Mouse (Mus musculus) mesoderm, embryonic 11.5 days (tissue): ENCODE results near the gene Zfp692.
"Not testable (repeated sequence)": the region's sequence is repeated elsewhere in the genome, so short reads cannot be mapped to it uniquely, and the experiment has no call there.

Experiments used
- DNase-seq: peaks from one replicate; pipeline ENCODE4 v3.0.0-alpha.2; 2012; ENCODE audit warnings: low read depth, low spot score

Zfp692 gene

DNA sequence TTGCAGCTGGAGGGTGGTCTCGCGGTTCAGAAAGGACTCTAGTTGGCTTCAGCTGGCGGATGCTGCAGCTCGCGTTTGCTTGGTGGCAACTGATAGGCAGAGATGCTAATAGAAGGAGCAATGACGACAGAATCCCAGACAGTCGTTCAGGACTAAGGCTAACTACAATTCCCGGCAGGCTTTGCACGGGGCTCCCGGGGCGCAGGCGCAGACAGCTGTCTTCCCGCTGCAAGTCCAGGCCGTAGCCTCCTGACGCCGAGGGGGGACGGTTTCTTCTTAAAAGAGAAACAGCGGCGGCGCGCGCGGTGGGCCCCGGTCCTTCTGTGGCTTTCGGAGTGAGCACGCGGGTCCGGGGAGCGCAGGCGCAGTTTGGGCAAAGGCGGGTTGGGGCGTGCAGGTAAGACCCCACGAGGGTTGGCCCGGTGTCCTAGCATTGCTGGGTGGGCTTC, at the start of gene Zfp692:
Zfp692 (plus strand) TSS at position 210 of the 449 bp plus-strand sequence.
- peak; percentile 96 for DNase-seq

GRCm38 (mm10) chr11:58257816-58258215, 49.1 kb upstream of the Zfp692 start:
- DNase-seq = no peak

GRCm38 (mm10) chr11:58260156-58260555, 46.7 kb upstream of the Zfp692 start:
- DNase-seq = no peak

- DNase-seq = no peak
Observed at GRCm38 (mm10) chr11:58261826-58262225, 45.0 kb upstream of the Zfp692 start.

- no peak for DNase-seq
Observed at GRCm38 (mm10) chr11:58262336-58262735, 44.5 kb upstream of the Zfp692 start.

DNA sequence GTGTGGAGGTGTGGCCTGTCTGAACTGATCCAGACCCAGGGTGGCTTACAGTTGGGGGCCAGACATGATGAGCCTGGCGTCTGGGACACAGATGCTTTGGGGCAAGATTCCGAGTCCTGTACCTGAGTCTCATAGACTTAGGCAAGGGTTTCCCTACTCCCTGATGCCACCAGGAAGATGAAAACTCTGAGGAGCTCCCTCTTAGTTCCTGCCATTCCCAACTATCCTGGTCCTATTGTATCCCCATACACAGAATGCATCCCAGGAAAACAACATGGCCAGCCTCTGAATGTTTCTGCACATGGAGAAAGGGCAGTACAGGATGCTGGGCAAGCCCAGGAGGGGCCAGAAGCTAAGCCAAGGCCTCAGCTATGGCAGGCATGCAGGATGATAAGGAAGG, 43.4 kb upstream of the Zfp692 start:
- no peak for DNase-seq

- no peak for DNase-seq
Observed at GRCm38 (mm10) chr11:58264546-58264945, 42.3 kb upstream of the Zfp692 start.

DNA sequence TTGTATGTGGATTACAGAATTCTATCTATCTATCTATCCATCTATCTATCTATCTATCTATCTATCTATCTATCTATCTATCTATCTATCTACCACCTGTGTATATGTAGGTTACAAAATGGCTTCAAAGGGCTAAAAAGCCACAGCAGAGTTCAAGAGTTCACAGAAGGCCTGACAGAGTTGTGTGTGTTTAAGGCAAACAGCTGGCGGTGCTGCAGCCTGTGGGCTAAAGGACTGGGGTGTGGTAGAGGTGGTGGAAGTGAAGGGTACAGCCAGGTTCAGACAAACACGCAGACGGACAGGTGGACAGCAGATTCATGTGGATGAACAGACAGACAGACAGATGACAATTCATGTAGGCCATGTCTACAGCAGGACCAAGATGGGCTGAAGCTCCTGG, 38.6 kb upstream of the Zfp692 start:
- DNase-seq = no peak

GRCm38 (mm10) chr11:58274572-58274971, 32.3 kb upstream of the Zfp692 start, which contains the start of gene 4930438A08Rik:
4930438A08Rik (plus strand) TSS chr11:58274799.
- DNase-seq = no peak

GRCm38 (mm10) chr11:58275756-58276155, 31.1 kb upstream of the Zfp692 start:
- no peak for DNase-seq

DNA sequence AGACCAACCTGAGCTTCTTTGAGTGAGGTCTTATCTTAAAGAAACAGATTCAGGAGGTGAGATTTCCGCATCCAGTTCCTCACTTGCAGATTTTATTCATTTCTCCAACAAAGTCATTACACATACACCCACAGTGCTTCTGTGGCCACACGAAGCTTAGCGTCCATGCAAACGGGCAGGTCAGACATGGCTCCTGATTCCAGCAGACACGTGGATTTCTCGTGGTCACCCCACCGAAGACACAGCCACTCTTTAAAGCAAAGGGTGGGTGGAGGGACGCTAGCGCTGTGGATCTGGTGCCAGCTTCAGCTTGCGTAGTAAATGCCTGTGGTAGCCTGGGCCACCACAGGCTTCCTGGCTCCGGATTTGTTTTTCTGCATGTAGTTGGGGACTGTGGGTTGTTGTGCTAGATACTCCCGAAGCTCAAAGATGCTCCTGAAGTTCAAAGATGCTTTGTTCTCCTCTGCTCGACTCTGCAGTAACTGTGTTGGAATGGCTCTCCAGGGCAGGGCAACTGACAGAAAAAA, 24.8 kb upstream of the Zfp692 start:
- DNase-seq = no peak

DNA sequence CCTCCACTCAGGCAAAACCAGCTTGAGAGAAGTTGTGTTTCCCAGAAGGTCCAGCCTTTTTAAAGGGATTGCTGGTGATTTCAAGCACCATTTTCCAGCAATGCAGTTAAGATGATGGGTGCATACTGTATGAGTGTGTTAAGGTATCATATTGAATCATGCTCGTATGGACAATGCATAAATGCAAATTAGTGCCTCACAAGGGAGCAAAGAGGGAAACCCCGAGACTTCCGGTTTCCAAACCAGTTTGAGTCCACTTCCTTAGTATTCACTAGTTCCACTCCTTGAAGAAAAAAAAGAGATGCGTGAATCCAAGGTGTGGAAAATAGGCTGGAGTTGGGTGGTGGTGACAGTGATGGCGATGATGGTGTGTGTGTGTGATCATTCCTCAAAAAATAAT, 24.4 kb upstream of the Zfp692 start:
- DNase-seq = no peak

DNA sequence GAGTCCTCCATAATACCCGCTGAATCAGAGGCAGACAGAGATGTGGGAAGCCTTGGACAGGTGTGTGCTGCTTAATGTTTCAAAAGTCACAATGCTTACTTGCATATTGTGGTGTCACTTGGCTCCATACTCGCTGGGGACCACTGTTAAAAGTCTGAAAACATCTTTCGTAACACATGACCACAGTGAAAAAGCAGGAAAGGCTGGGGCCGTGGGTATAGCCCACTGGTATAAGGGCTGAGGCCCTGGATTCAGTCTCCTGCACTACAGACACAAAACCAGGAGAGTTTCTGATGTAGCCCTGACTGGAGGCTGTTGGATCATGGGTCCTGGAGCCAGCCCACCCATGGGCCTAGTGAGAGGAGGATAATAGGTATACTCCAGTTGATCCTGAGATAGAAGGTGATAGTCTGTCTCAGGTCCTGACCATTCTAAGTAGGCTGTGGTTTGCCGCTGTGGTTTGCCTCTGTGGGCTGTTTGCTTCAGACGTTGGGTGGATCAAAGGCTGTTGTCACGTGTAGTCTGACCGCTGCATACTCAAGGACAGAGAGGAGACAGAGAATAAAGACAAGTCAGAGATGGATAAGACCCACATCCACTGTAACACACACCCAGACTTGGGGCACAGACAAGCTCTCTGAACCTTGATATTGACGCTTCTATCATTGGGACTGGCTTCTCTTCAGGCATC, 16.7 kb upstream of the Zfp692 start:
- DNase-seq = no peak

GRCm38 (mm10) chr11:58290812-58291211, 16.1 kb upstream of the Zfp692 start:
- DNase-seq = no peak

GRCm38 (mm10) chr11:58292791-58293190, 14.1 kb upstream of the Zfp692 start:
- DNase-seq = no peak

DNA sequence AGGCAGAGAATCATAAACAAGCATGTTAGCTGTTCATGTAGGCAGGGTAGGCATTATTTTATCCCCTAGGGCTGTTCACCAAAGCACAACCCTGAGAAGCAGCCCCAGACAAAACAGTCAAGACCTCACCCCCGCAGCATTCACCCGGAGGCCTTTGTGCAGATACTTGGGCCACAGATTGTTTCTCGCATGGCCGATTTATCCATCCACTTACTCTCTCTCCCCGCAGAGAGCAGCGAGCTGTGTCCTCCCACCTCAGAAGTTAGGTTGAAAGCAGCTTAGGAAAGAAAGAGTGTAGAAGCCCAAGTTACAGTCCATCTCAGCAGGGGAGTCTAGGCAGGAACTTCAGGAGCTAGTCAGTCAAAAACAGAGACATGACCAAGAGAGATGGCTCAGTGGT, 9.5 kb upstream of the Zfp692 start:
- DNase-seq = no peak

- DNase-seq = peak; percentile 65
Observed at GRCm38 (mm10) chr11:58301057-58301456, 5.8 kb upstream of the Zfp692 start.

DNA sequence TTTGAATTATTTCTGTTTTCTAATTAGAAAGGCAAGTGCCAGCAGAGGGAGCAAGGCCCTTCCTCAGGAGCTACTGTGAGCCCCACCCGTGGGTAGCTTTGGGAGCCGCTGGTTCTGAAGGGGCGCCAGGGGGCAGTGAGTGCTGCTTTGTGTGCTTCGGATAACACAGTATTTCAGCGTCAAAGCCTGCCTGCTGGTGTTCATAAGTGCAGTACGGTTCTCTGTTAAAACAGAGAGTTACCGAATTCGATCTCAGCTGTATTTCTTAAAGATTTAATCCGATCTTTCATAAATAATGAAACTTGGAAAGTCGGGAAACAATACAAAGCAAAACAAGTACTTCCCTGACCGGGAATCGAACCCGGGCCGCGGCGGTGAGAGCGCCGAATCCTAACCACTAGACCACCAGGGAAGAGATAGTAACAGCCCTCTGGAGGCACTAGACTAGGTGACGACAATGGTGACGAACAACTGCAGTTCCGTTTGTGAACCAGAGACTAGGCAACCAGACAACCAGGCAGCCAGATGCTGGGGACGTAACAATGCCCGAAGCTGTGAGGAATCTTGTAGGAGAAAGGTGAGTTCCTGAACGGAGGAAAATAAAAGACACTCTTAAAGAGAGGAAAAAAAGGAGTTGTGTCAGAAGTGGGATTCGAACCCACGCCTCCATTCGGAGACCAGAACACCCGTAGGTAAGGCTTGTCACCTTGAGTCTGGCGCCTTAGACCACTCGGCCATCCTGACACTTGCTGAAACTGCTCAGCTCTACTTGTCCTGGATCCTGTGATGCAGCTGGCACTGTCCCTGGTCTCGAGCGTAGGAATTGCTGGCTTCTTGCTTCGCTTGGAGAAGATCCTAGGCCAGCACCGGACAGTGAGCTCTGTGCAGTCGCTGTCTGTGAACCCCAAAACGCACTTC, 4.8 kb upstream of the Zfp692 start:
- peak; percentile 98 for DNase-seq

DNA sequence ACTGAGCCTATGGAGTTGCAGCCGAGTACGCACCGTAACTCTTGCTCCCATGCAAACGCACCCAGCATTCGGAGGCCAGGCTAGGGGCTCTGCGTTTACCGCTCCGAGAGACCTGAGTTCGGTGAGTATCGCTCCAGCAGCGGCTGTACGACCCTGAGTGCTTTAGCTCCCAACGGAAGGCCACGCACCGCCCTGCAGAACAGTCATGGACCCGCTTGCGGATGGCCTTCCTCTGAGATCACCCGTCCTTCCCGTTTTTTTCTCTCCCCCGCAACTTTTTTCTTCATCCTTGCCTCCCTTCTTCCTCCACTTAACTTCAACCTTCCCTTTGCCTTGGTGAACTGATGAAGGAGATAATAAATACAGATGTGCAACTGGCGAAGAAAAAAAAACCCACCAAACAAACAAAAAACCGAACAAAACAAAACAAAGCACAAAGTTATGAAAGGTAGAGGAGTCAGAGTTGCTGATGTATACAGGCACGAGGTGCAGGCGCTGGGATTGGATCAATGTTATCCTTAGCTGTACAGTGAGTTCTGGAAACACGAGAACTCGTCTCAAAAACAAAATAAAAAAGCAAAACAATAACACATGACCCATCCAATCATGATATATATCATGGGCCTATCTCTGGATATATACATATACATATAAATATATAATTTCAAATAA, 4.0 kb upstream of the Zfp692 start:
- no peak for DNase-seq

GRCm38 (mm10) chr11:58303594-58303993, 3.3 kb upstream of the Zfp692 start:
- DNase-seq = no peak

DNA sequence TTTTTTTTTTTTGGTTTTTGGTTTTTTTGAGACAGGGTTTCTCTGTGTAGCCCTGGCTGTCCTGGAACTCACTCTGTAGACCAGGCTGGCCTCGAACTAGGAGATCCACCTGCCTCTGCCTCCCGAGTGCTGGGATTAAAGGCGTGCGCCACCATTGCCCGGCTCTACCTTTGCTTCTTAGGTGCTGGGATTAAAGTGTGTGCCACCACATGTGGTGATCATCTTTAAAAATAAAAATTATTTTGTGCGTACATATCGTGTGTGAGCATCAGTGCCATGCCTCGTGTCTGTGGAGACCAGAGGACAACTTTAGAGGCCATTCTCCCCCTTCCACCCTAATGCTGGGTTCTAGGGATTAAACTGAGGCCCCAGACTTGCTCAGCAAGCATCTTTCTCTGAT, 1.6 kb upstream of the Zfp692 start:
- not testable (repeated sequence) for DNase-seq
